Mouse (Mus musculus) ES-CJ7 (cell line): ENCODE results near the gene Gm10295.

Experiments
- DNase-seq: peaks from one replicate; pipeline ENCODE4 v3.0.0; 2011; ENCODE audit warnings: low read depth, low spot score

Gm10295 gene

GRCm38 (mm10) chr7:71355596-71355995, 4.3 kb upstream of the Gm10295 start:
- DNase-seq, result no peak

DNA sequence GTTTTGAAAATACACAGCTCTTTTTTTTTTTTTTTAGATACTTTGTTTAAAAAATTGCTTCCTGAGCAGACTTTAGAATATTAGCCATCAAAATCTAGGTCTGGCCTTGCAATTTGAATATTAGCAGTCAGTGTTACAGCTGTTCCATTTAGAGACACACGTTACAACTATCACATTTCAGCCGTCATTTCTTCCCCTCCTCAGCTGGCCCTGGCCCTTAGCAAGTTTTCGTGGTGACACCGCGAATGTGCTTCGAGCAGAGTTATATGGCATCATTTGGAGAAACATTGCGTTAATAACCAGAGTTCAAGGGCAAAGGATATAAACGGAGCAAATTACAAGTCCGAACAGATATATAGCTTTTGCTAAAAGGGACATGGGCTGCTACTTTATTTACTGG, 2.4 kb downstream of the Gm10295 start:
- no peak for DNase-seq

- no peak for DNase-seq
Observed at GRCm38 (mm10) chr7:71324919-71325583, 26.2 kb downstream of the Gm10295 start.

GRCm38 (mm10) chr7:71313148-71313765, 38.0 kb downstream of the Gm10295 start:
- DNase-seq, result no peak

DNA sequence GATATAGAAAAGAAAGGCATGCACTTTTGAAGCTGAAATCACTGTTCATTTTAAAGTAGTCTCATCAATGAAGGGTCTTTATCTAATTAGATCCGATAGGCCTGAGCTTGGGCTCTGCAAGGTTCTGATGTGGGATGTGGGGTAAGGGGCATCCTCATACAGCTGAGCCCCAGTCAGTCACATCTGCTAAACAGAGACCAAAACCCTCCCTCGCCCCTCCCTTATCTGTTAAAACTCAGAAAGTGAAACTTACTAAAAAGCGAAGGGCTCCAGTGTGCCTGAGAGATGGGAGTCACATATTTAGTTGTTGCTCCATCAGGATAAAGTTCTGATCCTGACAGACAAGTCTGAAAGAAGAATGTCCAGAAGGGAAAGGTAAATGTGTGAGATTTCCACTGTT, 38.9 kb downstream of the Gm10295 start:
- no peak for DNase-seq

GRCm38 (mm10) chr7:71311411-71311810, 39.9 kb downstream of the Gm10295 start:
- no peak for DNase-seq

GRCm38 (mm10) chr7:71308051-71308450, 43.2 kb downstream of the Gm10295 start:
- no peak for DNase-seq

GRCm38 (mm10) chr7:71302714-71303113, 48.6 kb downstream of the Gm10295 start:
- DNase-seq, result no peak
